Mouse (Mus musculus) intestine, embryonic 16.5 days (tissue): ENCODE data around the gene 2210017I01Rik. TPM values are rescaled to one million over a fixed set of nuclear protein-coding genes. Genes with fewer than 3 reads are reported as not detected.

Experiments
- ATAC-seq: fragments of 200-750 bp; cut with Nextera tagmentation; 2 replicates; pipeline ENCODE4 v1.8.0; 2017; ENCODE audit warnings: moderate TSS enrichment, moderate library complexity
- H3K27ac ChIP-seq: fragments of 300-500 bp; sonication (generic); 2 replicates; pipeline ENCODE4 v1.5.1; 2014; ENCODE audit warnings: mild to moderate bottlenecking, low read length
- H3K27me3 ChIP-seq: fragments of 300-500 bp; sonication (generic); replicated peaks from 2 replicates; pipeline ENCODE4 v1.6.1; 2014; ENCODE audit warnings: low read length, control low read depth, mixed read lengths; ENCODE audit not compliant: control insufficient read depth, insufficient read depth
- H3K36me3 ChIP-seq: fragments of 300-500 bp; sonication (generic); 2 replicates; pipeline ENCODE4 v1.6.1; 2014; ENCODE audit warnings: low read length, control low read depth; ENCODE audit not compliant: control insufficient read depth, insufficient read depth
- H3K4me1 ChIP-seq: fragments of 300-500 bp; sonication (generic); 2 replicates; pipeline ENCODE4 v1.6.1; 2014; ENCODE audit warnings: low read length, control low read depth, mixed read lengths; ENCODE audit not compliant: control insufficient read depth, insufficient read depth
- H3K4me2 ChIP-seq: fragments of 300-500 bp; sonication (generic); 2 replicates; pipeline ENCODE4 v1.6.1; 2014; ENCODE audit warnings: low read depth, low read length, control low read depth
- H3K4me3 ChIP-seq: fragments of 300-500 bp; sonication (generic); 2 replicates; pipeline ENCODE4 v1.5.1; 2014; ENCODE audit warnings: mild to moderate bottlenecking, low read length
- H3K9ac ChIP-seq: fragments of 300-500 bp; sonication (generic); 2 replicates; pipeline ENCODE4 v1.6.1; 2014; ENCODE audit warnings: low read depth, low read length
- H3K9me3 ChIP-seq: fragments of 300-500 bp; sonication (generic); 2 replicates; pipeline ENCODE4 v1.6.1; 2016; ENCODE audit warnings: low read length, control low read depth; ENCODE audit not compliant: control insufficient read depth
- WGBS: fragments of 180-500 bp; shearing (Covaris S2); extraction: QIAGEN DNeasy Blood & Tissue Kit; methylation state at CpG from one replicate; pipeline ENCODE4 v1.1.7; 2014; 5-methylcytosine and 5-hydroxymethylcytosine counted together
- polyA plus RNA-seq: library from polyadenylated mRNA; unstranded; fragments of >200 nt; fragmentation: Nextera tagmentation; extraction: Ambion mirVana; gene quantifications from 2 replicates; pipeline ENCODE4 v1.2.1, GENCODE M21; 2015

2210017I01Rik gene
- polyA plus RNA-seq, 1 experiment from 2014 or later = not detected

GRCm38 (mm10) chr3:92600456-92600855 is 6.8 kb downstream of the 2210017I01Rik start:
- Histone ChIP-seq H3K4me1 (no peaks in the 10 kb centered on the region), H3K4me2 (no peak overlapping the region), H3K4me3 (no peak overlapping the region), H3K36me3 (no peaks in the 10 kb centered on the region), H3K9ac (no peak overlapping the region), H3K27me3 (no peaks in the 10 kb centered on the region), H3K27ac (no peak overlapping the region), H3K9me3 (no peaks in the 10 kb centered on the region)
- no peak for ATAC-seq
- 49% methylated on average over 1 of the region's 1 CpGs for WGBS

GRCm38 (mm10) chr3:92599973-92600372 is 7.3 kb downstream of the 2210017I01Rik start:
- H3K36me3 ChIP-seq = no peaks in the 10 kb centered on the region
- no peak overlapping the region for H3K4me2 ChIP-seq
- no peak overlapping the region for H3K9ac ChIP-seq
- H3K4me3 ChIP-seq = no peak overlapping the region
- H3K27ac ChIP-seq = no peak overlapping the region
- H3K4me1 ChIP-seq = no peaks in the 10 kb centered on the region
- no peak for ATAC-seq
- H3K27me3 ChIP-seq = no peaks in the 10 kb centered on the region
- no peaks in the 10 kb centered on the region for H3K9me3 ChIP-seq

GRCm38 (mm10) chr3:92598429-92598828 is 8.9 kb downstream of the 2210017I01Rik start:
- no peak overlapping the region for H3K4me2 ChIP-seq
- no peak overlapping the region for H3K4me3 ChIP-seq
- no peaks in the 10 kb centered on the region for H3K9me3 ChIP-seq
- ATAC-seq = no peak
- WGBS = 92% methylated on average over 2 of the region's 2 CpGs
- H3K36me3 ChIP-seq = no peaks in the 10 kb centered on the region
- H3K4me1 ChIP-seq = no peaks in the 10 kb centered on the region
- no peak overlapping the region for H3K27ac ChIP-seq
- H3K27me3 ChIP-seq = no peaks in the 10 kb centered on the region
- no peak overlapping the region for H3K9ac ChIP-seq

GRCm38 (mm10) chr3:92588858-92589257 is 18.4 kb downstream of the 2210017I01Rik start, which contains the start of gene Smcp:
TSS of gene Smcp (minus strand) at chr3:92588997.
- whole genome bisulfite sequencing = 75% methylated on average over 1 of the region's 1 CpGs
- Histone ChIP-seq H3K4me3 (no peak within 1 kb of the TSS), H3K4me1 (no peaks in the 10 kb centered on the region)

GRCm38 (mm10) chr3:92587190-92587589 is 20.1 kb downstream of the 2210017I01Rik start:
- no peak overlapping the region for H3K9ac ChIP-seq
- no peaks in the 10 kb centered on the region for H3K9me3 ChIP-seq
- ATAC-seq = peak; percentile 62
- H3K27ac ChIP-seq = no peak overlapping the region
- 70% methylated on average over 3 of the region's 3 CpGs for WGBS
- no peaks in the 10 kb centered on the region for H3K36me3 ChIP-seq
- H3K4me2 ChIP-seq = no peak overlapping the region
- H3K27me3 ChIP-seq = no peaks in the 10 kb centered on the region
- H3K4me1 ChIP-seq = no peaks in the 10 kb centered on the region
- no peak overlapping the region for H3K4me3 ChIP-seq

More at GRCm38 (mm10) chr3:92588858-92589257, 18.4 kb downstream of the 2210017I01Rik start, which contains the start of gene Smcp:
- peak; percentile 84 for ATAC-seq
- Histone ChIP-seq H3K27ac (no peak within 1 kb of the TSS), H3K4me2 (no peak within 1 kb of the TSS), H3K27me3 (no peaks in the 10 kb centered on the region), H3K9ac (no peak within 1 kb of the TSS), H3K36me3 (no peaks in the 10 kb centered on the region), H3K9me3 (no peaks in the 10 kb centered on the region)

- no peak overlapping the region for H3K4me3 ChIP-seq
- no peak overlapping the region for H3K4me2 ChIP-seq
- no peaks in the 10 kb centered on the region for H3K36me3 ChIP-seq
- ATAC-seq = peak; percentile 75
- no peak overlapping the region for H3K9ac ChIP-seq
- no peaks in the 10 kb centered on the region for H3K9me3 ChIP-seq
- no peak overlapping the region for H3K27ac ChIP-seq
- H3K27me3 ChIP-seq = no peaks in the 10 kb centered on the region
- no peaks in the 10 kb centered on the region for H3K4me1 ChIP-seq
- WGBS = 55% methylated on average over 1 of the region's 1 CpGs
Measured at GRCm38 (mm10) chr3:92585055-92585454, 22.2 kb downstream of the 2210017I01Rik start.

- WGBS = 71% methylated on average over 3 of the region's 3 CpGs
- no peak overlapping the region for H3K9ac ChIP-seq
- H3K9me3 ChIP-seq = no peaks in the 10 kb centered on the region
- no peaks in the 10 kb centered on the region for H3K4me1 ChIP-seq
- no peak overlapping the region for H3K27ac ChIP-seq
- H3K4me3 ChIP-seq = no peak overlapping the region
- H3K27me3 ChIP-seq = no peaks in the 10 kb centered on the region
- no peak for ATAC-seq
- H3K36me3 ChIP-seq = no peaks in the 10 kb centered on the region
- no peak overlapping the region for H3K4me2 ChIP-seq
Measured at GRCm38 (mm10) chr3:92583164-92583826, 24.0 kb downstream of the 2210017I01Rik start.

GRCm38 (mm10) chr3:92579508-92579907 is 27.8 kb downstream of the 2210017I01Rik start:
- Histone ChIP-seq H3K4me1 (no peaks in the 10 kb centered on the region), H3K27ac (peak overlapping the region; percentile 6; the same call in 1 of the 2 replicates), H3K27me3 (no peaks in the 10 kb centered on the region), H3K9ac (no peak overlapping the region), H3K36me3 (no peaks in the 10 kb centered on the region), H3K9me3 (no peaks in the 10 kb centered on the region), H3K4me2 (no peak overlapping the region), H3K4me3 (no peak overlapping the region)
- peak; percentile 94 for ATAC-seq
- 41% methylated on average over 1 of the region's 1 CpGs for WGBS

GRCm38 (mm10) chr3:92578652-92579413 is 28.5 kb downstream of the 2210017I01Rik start:
- peak overlapping the region; percentile 6; the same call in 1 of the 2 replicates for H3K27ac ChIP-seq
- no peaks in the 10 kb centered on the region for H3K27me3 ChIP-seq
- 41% methylated on average over 4 of the region's 4 CpGs for WGBS
- H3K9ac ChIP-seq = no peak overlapping the region
- no peaks in the 10 kb centered on the region for H3K4me1 ChIP-seq
- no peak overlapping the region for H3K4me3 ChIP-seq
- H3K36me3 ChIP-seq = no peaks in the 10 kb centered on the region
- no peaks in the 10 kb centered on the region for H3K9me3 ChIP-seq
- peak; percentile 77 for ATAC-seq
- no peak overlapping the region for H3K4me2 ChIP-seq
